Mouse (Mus musculus) layer of hippocampus, adult 2 months (tissue): ENCODE measurements around the gene Engase. TPM values are rescaled to one million over a fixed set of nuclear protein-coding genes. Genes with fewer than 3 reads are reported as not detected.

ENCODE experiments used
- DNase-seq, 2 experiments: peaks; one replicate each; pipeline ENCODE4 v3.0.0; 2022; ENCODE audit warnings: low spot score in 2 of 2
- H3K27ac ChIP-seq: fragments of 200-600 bp; 2 replicates; pipeline ENCODE4 v1.8.1; 2022
- H3K4me3 ChIP-seq: fragments of 200-600 bp; 2 replicates; pipeline ENCODE4 v1.8.1; 2022; ENCODE audit warnings: mild to moderate bottlenecking
- CTCF ChIP-seq: fragments of 200-600 bp; conservative IDR thresholded peaks from 2 replicates; pipeline ENCODE4 v1.8.1; 2022; ENCODE audit warnings: antibody characterized with exemption, mild to moderate bottlenecking, moderate library complexity
- total RNA-seq, 2 experiments: library from RNA; stranded (reverse); gene quantifications; 2 replicates each; pipeline ENCODE4 v1.2.3; 2021

Engase gene
- total RNA-seq, 2 experiments from 2014 or later = 14.8 TPM

DNA sequence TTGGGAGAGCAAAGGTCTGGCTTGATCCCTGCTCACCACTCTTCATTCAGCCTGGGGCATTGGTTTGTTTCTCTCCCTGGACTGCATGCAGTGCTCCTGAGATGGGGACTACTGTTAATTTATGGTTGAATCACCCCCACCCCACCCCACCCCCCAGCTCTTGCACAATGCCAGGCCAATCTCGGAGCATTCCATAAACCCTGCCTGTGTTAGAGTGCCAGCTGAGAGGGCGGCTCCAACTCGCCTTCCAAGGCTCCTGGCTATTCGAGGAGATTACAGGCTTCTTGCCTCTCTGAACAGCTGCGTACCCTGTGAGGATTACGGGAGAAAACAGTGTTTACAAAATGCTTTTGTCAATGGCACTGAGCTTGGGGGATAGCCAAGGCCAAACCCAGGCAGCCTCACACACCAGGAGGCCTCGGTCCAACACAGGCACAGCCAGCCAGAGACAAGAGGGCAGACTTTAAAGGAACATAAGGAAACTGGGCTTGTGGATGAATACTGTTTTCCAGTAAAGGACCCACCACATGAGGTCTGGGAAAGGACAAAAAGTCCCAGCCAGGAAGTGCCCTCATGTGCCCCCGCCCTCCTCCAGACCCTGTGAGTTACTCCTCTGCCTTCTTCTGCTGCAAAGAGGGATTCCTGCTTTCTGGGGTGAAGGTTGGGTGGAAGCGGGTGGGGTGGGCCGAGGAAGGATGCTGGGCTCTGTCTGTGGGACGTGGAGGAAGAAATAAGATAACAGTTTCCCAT, 37.8 kb upstream of the Engase start:
- Histone ChIP-seq H3K4me3 (no peak overlapping the region), H3K27ac (peak overlapping the region; percentile 32; the same call in 1 of the 2 replicates)
- DNase-seq = no peak
- TF ChIP-seq CTCF = no peak

DNA sequence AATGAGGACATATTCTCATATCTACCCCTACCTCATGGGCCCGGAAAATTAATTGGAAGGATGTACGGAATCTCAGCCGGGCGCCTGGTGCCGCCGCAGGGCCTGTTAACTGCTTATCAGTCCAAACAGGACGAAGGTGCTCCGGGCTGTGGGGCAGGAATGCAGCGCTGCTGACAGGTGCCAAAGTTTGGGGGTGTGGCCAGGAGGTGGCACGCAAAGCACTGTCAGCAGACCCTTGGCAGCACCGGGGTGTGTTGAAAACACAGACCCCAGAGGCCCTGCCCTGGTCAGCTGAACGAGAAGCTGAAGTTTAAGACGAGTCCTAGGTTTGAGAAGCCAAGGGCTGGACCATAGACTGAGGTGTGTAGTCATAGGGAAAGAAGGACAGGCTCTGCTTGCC, 33.9 kb upstream of the Engase start:
- no peak for TF ChIP-seq CTCF
- no peak for DNase-seq
- no peak overlapping the region for H3K4me3 ChIP-seq

DNA sequence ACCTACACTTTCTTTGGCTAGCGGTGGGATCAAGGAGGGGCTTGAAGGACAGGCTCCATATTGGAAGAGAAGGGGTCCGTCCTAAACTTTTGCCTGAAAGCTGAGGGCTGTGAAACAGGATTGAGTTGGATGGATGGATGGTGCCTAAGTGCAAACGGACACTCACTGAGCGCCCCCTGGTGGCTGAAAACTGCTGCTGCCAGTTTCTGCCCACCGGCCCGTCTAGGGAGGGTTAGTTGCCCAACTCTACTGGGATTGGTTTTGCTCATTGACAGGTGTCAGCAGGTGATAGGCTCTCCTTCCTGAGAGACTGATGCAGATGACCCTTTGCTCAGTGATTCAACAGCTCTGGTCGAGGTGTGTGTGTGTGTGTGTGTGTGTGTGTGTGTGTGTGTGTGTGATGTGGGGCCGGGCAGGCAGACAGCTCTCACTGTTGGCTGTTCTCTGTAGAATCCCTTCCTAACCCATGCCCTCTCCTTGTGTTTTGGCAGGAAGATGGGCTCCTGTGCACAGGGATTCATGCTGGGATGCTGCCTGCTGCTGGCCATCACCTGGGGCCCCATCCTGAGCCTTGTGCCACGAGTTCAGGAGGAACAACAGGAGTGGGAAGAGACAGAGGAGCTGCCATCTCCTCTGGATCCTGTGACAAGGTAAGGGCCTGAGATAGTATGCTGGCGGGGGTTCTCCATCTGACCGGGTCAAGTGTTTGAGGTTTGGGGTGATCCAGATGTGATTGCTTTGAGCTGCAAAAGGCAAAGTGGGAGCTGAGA, 33.2 kb upstream of the Engase start:
- Histone ChIP-seq H3K27ac (no peak overlapping the region), H3K4me3 (no peak overlapping the region)
- peak; percentile 88 for TF ChIP-seq CTCF
- peak in 1 of 2 experiments; percentile 70 for DNase-seq

More for the DNA sequence above, 33.9 kb upstream of the Engase start:
- no peak overlapping the region for H3K27ac ChIP-seq

DNA sequence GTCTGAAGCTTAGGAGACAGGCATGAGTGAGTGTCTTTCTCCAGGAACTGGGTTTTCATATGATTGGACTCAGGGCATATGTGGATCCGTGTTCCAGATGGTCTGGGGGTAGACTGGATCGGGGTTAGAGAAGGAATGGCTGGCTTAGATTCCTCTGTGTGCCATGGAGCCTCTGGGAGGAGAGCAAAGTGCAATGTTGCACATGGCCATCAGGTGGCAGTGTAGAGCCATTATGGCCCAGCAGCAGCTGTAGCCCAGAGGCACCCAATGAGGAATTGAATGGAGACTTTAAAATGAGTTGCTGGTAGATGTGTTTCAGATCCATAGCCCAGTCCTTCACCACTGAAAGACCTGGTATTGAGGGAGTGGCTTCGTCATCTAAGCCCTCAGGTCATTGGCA, 30.8 kb upstream of the Engase start:
- H3K4me3 ChIP-seq = no peak overlapping the region
- TF ChIP-seq CTCF = peak; percentile 97
- DNase-seq = peak; percentile 63 to 81
- H3K27ac ChIP-seq = no peak overlapping the region

DNA sequence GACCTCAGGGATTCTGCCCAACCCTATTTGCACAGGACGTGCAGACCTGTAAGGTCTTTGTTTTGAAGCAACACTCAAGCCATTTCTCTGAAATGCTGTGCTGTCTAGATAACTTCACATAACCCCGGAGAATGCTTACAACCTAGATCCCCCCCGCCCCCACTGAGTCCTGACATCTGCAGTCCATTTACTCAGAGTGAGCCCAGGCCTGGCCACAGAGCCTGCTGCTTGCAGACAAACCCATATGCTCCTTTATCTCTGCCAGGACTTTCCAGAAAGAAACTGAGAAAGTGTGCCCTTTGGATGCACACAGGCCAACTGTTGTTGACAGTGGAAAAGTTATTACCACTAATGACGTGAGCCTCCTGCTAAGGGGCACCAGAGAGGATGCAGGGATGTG, 29.3 kb upstream of the Engase start:
- no peak overlapping the region for H3K27ac ChIP-seq
- H3K4me3 ChIP-seq = no peak overlapping the region
- no peak for DNase-seq
- TF ChIP-seq CTCF = no peak

DNA sequence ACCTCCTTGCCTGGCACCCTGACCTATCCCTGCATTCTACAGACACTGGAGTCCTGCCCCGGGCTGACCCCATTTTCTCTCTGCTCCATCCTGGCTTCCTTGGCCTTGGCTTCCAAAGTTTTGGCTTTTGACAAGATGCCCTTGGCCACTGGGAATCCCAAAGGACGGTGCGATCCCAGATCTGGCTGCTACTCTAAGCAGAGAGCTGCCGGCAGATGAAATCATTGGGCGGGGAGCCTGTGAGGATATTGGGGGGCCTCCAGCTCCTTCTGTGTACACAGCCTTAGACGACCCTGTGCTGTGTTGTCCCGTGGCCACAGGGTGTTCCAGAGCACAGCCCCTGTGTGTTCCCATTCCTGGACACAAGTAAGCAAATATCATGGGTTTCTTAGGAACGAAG, 28.2 kb upstream of the Engase start:
- no peak for DNase-seq
- no peak overlapping the region for H3K27ac ChIP-seq
- TF ChIP-seq CTCF = no peak
- H3K4me3 ChIP-seq = no peak overlapping the region

DNA sequence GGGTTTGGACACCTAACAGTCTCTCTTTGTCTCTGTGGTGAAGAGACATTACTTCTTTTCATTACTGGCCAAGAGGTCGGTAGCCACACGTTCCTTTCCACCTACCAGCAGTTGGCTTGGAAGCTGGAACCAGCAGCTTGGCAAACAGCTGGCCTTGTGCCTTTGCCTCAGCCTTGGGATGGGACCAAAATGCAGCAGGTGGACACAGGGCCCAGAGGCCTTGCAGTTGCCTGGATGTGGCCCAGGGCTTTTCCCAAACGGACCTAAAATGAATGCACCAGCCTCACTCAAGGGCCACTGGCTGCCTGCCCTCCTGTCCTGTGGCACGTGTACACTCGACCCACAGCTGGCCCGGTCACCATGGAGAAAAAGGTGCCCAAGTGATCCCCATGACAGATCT, 25.4 kb upstream of the Engase start:
- no peak for DNase-seq
- no peak for TF ChIP-seq CTCF

DNA sequence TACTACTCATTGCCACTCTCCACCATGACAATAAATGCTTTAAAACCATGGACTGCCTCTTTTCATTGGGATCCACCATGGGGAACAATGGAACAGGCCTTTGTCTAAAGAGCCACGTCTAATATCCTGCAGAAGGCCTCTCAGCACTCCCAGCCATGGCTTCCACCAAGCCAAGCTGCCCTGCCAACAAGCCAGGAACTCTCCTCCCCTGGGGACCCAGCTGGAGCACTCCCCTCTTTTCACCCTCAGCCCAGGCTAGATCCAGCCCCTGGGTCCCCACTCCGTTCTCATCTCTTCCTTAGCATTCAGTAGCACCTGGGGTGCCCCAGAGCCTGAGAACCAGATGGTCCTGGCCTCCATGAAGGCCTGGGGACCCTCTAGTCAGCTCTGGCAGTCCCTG, 23.7 kb upstream of the Engase start:
- no peak for TF ChIP-seq CTCF
- H3K27ac ChIP-seq = no peak overlapping the region
- H3K4me3 ChIP-seq = no peak overlapping the region
- DNase-seq = no peak

More for the DNA sequence above, 25.4 kb upstream of the Engase start:
- no peak overlapping the region for H3K27ac ChIP-seq
- no peak overlapping the region for H3K4me3 ChIP-seq

DNA sequence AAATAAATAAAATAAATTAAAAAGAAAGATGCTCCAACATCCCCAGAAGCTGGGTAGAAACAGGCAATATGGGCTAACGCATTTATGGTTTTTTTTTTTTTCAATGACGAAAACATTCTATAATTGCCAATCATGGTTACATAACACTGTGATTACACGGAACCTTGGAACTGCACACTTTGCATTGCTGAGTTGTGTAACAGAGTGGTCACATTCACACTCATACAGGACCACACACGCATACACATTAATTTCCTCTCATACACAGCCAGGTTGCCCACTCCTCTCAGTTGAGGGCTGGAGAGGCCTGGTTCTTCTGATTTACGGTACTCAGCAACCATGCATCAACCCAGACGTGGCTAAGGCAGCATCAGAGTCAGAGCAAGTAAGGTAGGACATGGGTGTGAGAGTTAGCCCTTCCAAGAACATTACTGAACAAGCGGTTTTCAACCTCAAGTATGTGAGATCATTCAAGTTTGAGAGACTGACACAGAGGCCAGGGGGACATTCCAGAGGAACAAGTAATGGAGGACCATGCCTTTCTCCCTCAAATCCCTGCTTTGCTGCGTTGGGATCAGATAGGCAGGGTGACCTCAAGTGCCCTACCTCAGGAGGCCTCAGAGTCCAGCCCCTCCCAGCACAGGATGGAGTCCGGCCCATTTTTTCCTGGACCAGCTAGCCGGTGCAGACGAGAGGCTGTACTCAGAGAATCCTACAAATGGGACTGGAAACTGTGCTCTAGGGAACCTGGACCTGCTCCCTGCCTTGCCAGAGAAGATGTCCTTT, 22.6 kb upstream of the Engase start:
- H3K4me3 ChIP-seq = no peak overlapping the region
- no peak for DNase-seq
- no peak overlapping the region for H3K27ac ChIP-seq
- no peak for TF ChIP-seq CTCF

DNA sequence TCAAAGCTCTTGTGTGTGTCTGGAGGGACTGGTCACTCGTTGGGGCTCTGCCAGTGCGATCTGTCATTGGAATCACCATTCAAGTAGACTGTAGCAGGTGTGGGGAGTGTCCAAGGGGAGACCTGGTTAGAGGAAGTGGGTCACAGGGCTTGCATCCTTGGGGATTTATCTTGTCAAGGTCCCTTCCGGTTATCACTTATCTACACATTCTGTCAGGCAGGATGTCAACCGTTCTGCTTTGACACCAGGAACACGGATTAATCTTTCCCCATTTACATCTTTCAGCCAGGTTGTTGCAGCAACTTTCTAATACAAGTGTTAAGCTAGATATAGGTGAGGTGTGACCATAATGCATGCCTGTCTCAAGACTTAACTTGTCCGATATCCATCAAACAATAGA, 20.8 kb upstream of the Engase start:
- no peak for TF ChIP-seq CTCF
- H3K27ac ChIP-seq = no peak overlapping the region
- H3K4me3 ChIP-seq = no peak overlapping the region
- DNase-seq = no peak

DNA sequence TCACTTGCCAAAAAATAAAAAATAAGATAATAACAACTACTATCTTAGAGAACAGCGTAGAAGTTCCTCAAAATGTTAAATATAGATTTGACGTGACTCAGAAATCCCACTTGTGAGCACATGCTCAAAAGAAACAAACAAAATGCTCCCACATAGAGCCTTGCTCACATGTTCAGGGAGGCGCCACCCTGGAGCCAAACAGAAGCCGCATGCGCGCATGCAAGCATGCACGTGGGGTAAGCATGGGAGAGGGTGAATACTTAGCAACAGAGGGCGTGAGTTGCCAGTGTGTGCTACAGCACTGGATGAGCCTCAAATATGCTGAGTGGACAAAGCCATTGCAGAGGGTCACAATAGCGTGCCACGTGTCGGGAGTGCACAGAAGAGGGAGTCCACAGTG, 19.7 kb upstream of the Engase start:
- TF ChIP-seq CTCF = no peak
- H3K4me3 ChIP-seq = no peak overlapping the region
- peak; percentile 41 to 63 for DNase-seq
- H3K27ac ChIP-seq = peak overlapping the region; percentile 15; the same call in 1 of the 2 replicates

DNA sequence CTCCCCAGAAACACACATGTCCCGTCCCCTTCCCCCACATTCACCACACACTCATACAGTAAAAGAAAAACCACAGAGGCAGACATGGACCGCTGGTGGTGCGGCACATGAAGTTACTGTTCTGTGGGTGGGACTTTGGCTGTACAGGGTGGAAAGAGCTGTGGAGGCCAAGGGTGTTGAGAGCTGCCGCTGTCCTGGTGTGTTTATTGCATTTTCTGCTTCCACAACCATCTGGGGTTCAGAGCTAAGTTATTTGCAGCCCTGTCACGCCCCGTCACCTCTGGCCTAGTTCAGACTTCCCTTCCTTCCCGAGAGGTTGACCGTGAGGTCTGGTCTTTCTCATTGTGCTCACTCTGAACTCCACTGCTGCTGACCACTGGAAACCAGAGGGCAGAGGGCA, 17.6 kb upstream of the Engase start:
- no peak for DNase-seq
- H3K27ac ChIP-seq = peak overlapping the region; percentile 61; the same call in 1 of the 2 replicates
- TF ChIP-seq CTCF = no peak
- no peak overlapping the region for H3K4me3 ChIP-seq

DNA sequence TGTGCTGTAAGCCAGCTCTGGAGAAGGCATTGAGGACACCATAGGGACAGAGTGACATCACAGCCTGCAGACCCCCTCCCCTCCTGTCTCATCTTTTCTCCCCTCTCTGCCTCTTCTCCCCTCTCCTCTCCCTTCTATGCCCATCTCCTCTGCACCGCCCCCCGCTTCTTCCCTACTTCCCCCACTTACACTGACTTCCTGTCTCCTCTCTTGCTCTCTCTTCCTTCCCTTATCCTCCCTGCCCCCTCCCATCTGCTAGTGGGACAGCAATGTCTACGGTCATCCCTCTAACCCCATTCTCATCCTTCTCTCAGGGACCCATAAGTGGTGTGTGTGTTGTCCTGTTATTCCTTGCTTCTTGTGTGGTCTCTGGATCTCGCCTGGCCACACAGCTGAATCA, 17.1 kb upstream of the Engase start:
- no peak overlapping the region for H3K27ac ChIP-seq
- TF ChIP-seq CTCF = no peak
- DNase-seq = no peak
- H3K4me3 ChIP-seq = no peak overlapping the region
